Mouse (Mus musculus): ENCODE data around the gene Rest.

The Rest gene

GRCm38 (mm10) chr5:77309924-77310772 lies 44.9 kb downstream of the Rest start, which contains the start of the genes Noa1 and Polr2b:
TSS of gene Noa1 (minus strand) at chr5:77310084.
TSS of gene Polr2b (plus strand) at chr5:77310147.
- DNase-seq (ENCODE audit: low spot score), result peak; percentile 95

- DNase-seq (ENCODE audit: low spot score), result no peak
Observed at GRCm38 (mm10) chr5:77314206-77314605, 48.9 kb downstream of the Rest start.

- no peak for DNase-seq (ENCODE audit: low spot score)
Observed at GRCm38 (mm10) chr5:77314986-77315385, 49.7 kb downstream of the Rest start.

- DNase-seq (ENCODE audit: low spot score), result no peak
Observed at GRCm38 (mm10) chr5:77324936-77325335, 59.6 kb downstream of the Rest start.

GRCm38 (mm10) chr5:77330154-77330553 lies 64.9 kb downstream of the Rest start:
- DNase-seq (ENCODE audit: low spot score), result no peak

Measured in urinary bladder, postnatal 10 days (tissue).